Mouse (Mus musculus) colon, adult 2 months (tissue): Measurements from ENCODE around the gene Lins1. TPM values are rescaled to one million over a fixed set of nuclear protein-coding genes. Genes with fewer than 3 reads are reported as not detected.

Source experiments
- polyA plus RNA-seq: library from polyadenylated mRNA; depleted of rRNA; stranded (reverse); fragments of >200 nt; gene quantifications from 2 replicates; pipeline ENCODE4 v1.2.3, GENCODE M21; 2012; rRNA removed

The Lins1 gene
- polyA plus RNA-seq: 5.1 and 5.6 TPM in 2 replicates

DNA sequence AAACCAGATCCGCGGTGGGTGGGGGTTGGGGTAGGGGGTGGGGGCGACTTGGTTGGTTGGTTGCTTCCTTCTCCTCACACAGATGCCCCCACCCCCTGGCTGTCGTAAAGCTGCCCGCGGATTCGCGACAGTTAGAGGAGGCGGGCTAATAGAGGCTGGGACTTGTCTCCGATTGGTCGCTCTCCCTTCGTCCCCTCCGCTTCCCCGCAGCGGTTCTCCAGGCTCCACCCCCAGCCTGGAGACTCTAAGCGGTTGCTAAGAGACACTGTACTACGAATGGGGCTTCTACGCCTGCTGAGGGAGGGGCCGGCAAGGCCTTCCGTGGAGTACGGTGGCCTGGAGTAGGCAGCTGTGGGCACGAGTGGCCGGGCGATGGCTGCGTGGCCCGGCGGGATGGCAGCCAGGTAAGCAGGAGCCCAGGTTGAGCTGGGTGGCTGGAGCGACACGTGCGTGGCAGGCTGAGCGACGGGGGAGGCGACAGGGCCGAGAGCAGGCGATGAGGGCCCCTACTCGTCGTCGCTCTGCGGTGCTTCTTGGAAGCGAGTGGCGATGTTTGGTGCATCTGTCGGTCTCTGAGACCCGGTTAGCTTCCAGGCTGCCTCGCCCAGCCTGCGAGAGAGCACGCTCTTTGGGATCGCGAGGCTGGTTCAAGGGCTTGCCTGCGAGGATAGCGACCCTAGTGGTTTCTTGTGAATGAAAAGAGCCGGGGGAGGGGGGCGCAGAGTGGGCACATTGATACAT is at the start of gene Lins1:
Gene Lins1, plus strand, starts transcription at position 270 of the 741 bp plus-strand sequence.

DNA sequence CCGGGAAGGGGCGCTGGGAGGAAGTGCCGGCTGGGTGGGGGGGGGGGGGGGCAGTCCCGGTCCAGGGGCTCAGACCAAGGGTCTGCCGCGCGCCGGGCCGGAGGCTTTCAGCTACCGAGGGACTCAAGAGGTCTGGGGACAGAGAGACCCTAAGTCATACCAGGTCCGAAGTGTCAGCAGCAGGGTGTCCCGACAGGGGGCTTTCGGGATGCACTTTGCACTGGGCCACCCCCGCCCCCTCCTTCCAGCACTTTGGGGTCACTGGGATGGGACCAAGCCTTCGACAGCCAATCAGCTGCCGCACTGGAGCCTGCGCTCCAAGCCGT is 432 bp upstream of the Lins1 start, which contains the start of gene Asb7:
Gene Asb7, minus strand, starts transcription at position 303 of the 326 bp plus-strand sequence.

GRCm38 (mm10) chr7:66743377-66743781 is 53.7 kb downstream of the Lins1 start, which contains the start of gene Cers3:
Cers3 (plus strand) TSS chr7:66743504.

Other genes with a start within 250 kb of the Lins1 start
- gene Asb7, start 293 bp upstream of the Lins1 start, polyA plus RNA-seq: 3.2 and 4.2 TPM in 2 replicates
- gene Cers3, start 53.6 kb downstream of the Lins1 start, polyA plus RNA-seq: 0.09 and 0.12 TPM in 2 replicates
- 3.1 and 3.8 TPM in 2 replicates for gene Adamts17, start 149.8 kb downstream of the Lins1 start, polyA plus RNA-seq